8 mouse cellular contexts compared by ENCODE assay signal in the genomic region with DNA sequence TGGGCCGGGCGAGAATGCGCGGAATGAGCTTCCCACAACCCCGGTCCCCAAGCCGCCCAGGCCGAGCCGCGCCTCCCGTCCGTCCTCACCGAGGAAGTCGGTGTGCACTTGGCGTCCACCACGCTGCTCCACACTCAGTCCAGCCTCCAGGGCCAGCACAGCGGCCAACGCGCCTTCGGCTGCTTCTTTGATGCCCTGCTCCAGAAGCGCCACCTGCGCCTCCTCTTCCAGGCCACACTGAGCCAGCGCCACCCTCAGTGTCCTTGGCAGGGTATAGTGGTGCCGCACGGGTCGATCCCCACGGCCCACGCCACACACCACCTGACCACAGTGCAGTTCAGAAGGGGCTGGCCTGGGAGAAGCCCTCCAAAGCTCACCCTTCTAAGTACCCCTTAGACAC. TPM values are rescaled to one million over a fixed set of nuclear protein-coding genes. Genes with fewer than 3 reads are reported as not detected.
A peak's percentile ranks its signal among the peaks of the same experiment; 100 is the strongest.
DNase-seq lines count a peak whose midpoint lies in the region; ATAC-seq and TF ChIP-seq lines count a peak whose summit lies in the region.

No protein-coding gene starts in this region.

- peak; percentile 73 for ATAC-seq in kidney, embryonic 15.5 days (replicated peaks; ENCODE audit: low FRiP score)
- ATAC-seq in heart, postnatal 0 days (ENCODE audit: insufficient read depth, low read depth): peak; percentile 1
- ATAC-seq in megakaryocyte-erythroid progenitor cell, adult 5-6 weeks (replicated peaks; ENCODE audit: low FRiP score, low TSS enrichment, poor library complexity, severe bottlenecking): peak; percentile 16

- TF ChIP-seq EP300 in heart, postnatal 0 days (IDR thresholded peaks at IDR 0.05; ENCODE audit: low read depth): 0 out of 2 replicates have a peak, but pooled peaks have one; percentile 16

- H3K27me3 ChIP-seq in kidney, embryonic 15.5 days: no peaks in the 10 kb centered on the region
- H3K27me3 ChIP-seq in heart, postnatal 0 days (ENCODE audit: control insufficient read depth, insufficient read depth, low read length): no peaks in the 10 kb centered on the region

- no peak for DNase-seq in kidney, postnatal 14 days
- no peak for DNase-seq in heart, postnatal 0 days (ENCODE audit: low spot score)
- no peak for DNase-seq in adrenal gland, adult 18-20 months (ENCODE audit: low spot score in 2 of 2)
- no peak for DNase-seq in layer of hippocampus, adult 9-10 months (ENCODE audit: low spot score)
- no peak for DNase-seq in frontal cortex, adult 2 months (ENCODE audit: extremely low spot score in 1 of 2, low spot score in 1 of 2)

- H3K9ac ChIP-seq in kidney, embryonic 15.5 days: peak overlapping the region; percentile 76
- peak overlapping the region; percentile 68 for H3K9ac ChIP-seq in heart, postnatal 0 days (replicated peaks; ENCODE audit: low read depth, low read length)

- WGBS in kidney, embryonic 15.5 days: 9% methylated on average over 27 of the region's 27 CpGs
- WGBS in heart, postnatal 0 days: 8% methylated on average over 25 of the region's 27 CpGs

- peak overlapping the region; percentile 51 for H3K4me3 ChIP-seq in kidney, embryonic 15.5 days (replicated peaks)
- H3K4me3 ChIP-seq in brown adipose tissue, adult 24 weeks (ENCODE audit: insufficient read depth, low read depth, low read length): peak overlapping the region; percentile 60
- H3K4me3 ChIP-seq in heart, postnatal 0 days (ENCODE audit: low read depth, low read length): peak overlapping the region; percentile 40

- no peak for TF ChIP-seq CTCF in heart, postnatal 0 days (IDR thresholded peaks at IDR 0.05; ENCODE audit: low read depth)

- peak overlapping the region; percentile 93 for H3K4me2 ChIP-seq in kidney, embryonic 15.5 days
- H3K4me2 ChIP-seq in heart, postnatal 0 days (ENCODE audit: low read depth, low read length): peak overlapping the region; percentile 73

- no peaks in the 10 kb centered on the region for H3K36me3 ChIP-seq in kidney, embryonic 15.5 days
- H3K36me3 ChIP-seq in heart, postnatal 0 days (replicated peaks; ENCODE audit: control insufficient read depth, insufficient read depth, low read length): 0 out of 2 replicates have a peak, but pooled peaks cover 8% of the 10 kb centered on the region

- H3K9me3 ChIP-seq in kidney, embryonic 15.5 days (replicated peaks): no peaks in the 10 kb centered on the region
- H3K9me3 ChIP-seq in heart, postnatal 0 days (replicated peaks; ENCODE audit: control insufficient read depth, low read length): no peaks in the 10 kb centered on the region

- H3K4me1 ChIP-seq in kidney, embryonic 15.5 days: peaks cover 30% of the 10 kb centered on the region
- H3K4me1 ChIP-seq in brown adipose tissue, adult 24 weeks (ENCODE audit: control insufficient read depth, insufficient read depth, insufficient read length, low read length): peaks cover 11% of the 10 kb centered on the region
- H3K4me1 ChIP-seq in heart, postnatal 0 days (ENCODE audit: control insufficient read depth, insufficient read depth): peaks cover 38% of the 10 kb centered on the region

- H3K27ac ChIP-seq in kidney, embryonic 15.5 days: peak overlapping the region; percentile 92
- peak overlapping the region; percentile 78 for H3K27ac ChIP-seq in brown adipose tissue, adult 24 weeks (replicated peaks; ENCODE audit: low read depth, low read length)
- peak overlapping the region; percentile 92 for H3K27ac ChIP-seq in heart, postnatal 0 days (ENCODE audit: low read depth)

RNA-seq across cellular contexts. Expression of a gene that starts 5.5 kb away (rescaled TPM):
- polyA plus RNA-seq in kidney, embryonic 15.5 days (2015; fragmentation: Nextera tagmentation; extraction: Ambion mirVana): 2.9 and 3.1 TPM in 2 replicates
- polyA plus RNA-seq in brown adipose tissue, adult 24 weeks (2012; ENCODE audit: insufficient read depth, insufficient read length, missing spikeins): 2.1 and 3.1 TPM in 2 replicates
- total RNA-seq in heart, postnatal 0 days (2014; rRNA removed; ENCODE audit: low replicate concordance): 40.3 and 119 TPM in 2 replicates
- polyA plus RNA-seq in heart, postnatal 0 days (2015; fragmentation: Nextera tagmentation; extraction: Ambion mirVana): 20.6 and 23.8 TPM in 2 replicates
- total RNA-seq in megakaryocyte-erythroid progenitor cell, adult 5-6 weeks (2014; fragmentation: Nextera tagmentation): 8.1 and 10.9 TPM in 2 replicates
- 0.19 and 1.0 TPM in 2 replicates for total RNA-seq in megakaryocyte-erythroid progenitor cell, adult 5-6 weeks (2017)
- 1 to 10 TPM; 3.2 to 3.5 TPM for total RNA-seq in adrenal gland, adult 18-20 months (2021)
- polyA plus RNA-seq in frontal cortex, adult 2 months (2012; rRNA removed): 10.7 and 14.3 TPM in 2 replicates

RNA-seq across cellular contexts. Expression of a gene that starts 6.7 kb away (rescaled TPM):
- 51.5 and 58.5 TPM in 2 replicates for polyA plus RNA-seq in kidney, embryonic 15.5 days (2015; fragmentation: Nextera tagmentation; extraction: Ambion mirVana)
- 17.2 and 17.7 TPM in 2 replicates for polyA plus RNA-seq in brown adipose tissue, adult 24 weeks (2012; ENCODE audit: insufficient read depth, insufficient read length, missing spikeins)
- 34.2 and 62.0 TPM in 2 replicates for total RNA-seq in heart, postnatal 0 days (2014; rRNA removed; ENCODE audit: low replicate concordance)
- 32.9 and 35.2 TPM in 2 replicates for polyA plus RNA-seq in heart, postnatal 0 days (2015; fragmentation: Nextera tagmentation; extraction: Ambion mirVana)
- total RNA-seq in megakaryocyte-erythroid progenitor cell, adult 5-6 weeks (2014; fragmentation: Nextera tagmentation): 60.4 and 60.9 TPM in 2 replicates
- total RNA-seq in megakaryocyte-erythroid progenitor cell, adult 5-6 weeks (2017): 14.7 and 39.7 TPM in 2 replicates
- total RNA-seq in adrenal gland, adult 18-20 months (2021): 10 to 100 TPM; 30.2 to 36.3 TPM
- 82.4 and 85.6 TPM in 2 replicates for polyA plus RNA-seq in frontal cortex, adult 2 months (2012; rRNA removed)

RNA-seq across cellular contexts. Expression of a gene that starts 16.4 kb away (rescaled TPM):
- 0.42 and 1.2 TPM in 2 replicates for polyA plus RNA-seq in kidney, embryonic 15.5 days (2015; fragmentation: Nextera tagmentation; extraction: Ambion mirVana)
- polyA plus RNA-seq in brown adipose tissue, adult 24 weeks (2012; ENCODE audit: insufficient read depth, insufficient read length, missing spikeins): 1.3 and 3.3 TPM in 2 replicates
- 13.5 TPM in 1 of 2 replicates, not detected in the other for total RNA-seq in heart, postnatal 0 days (2014; rRNA removed; ENCODE audit: low replicate concordance)
- polyA plus RNA-seq in heart, postnatal 0 days (2015; fragmentation: Nextera tagmentation; extraction: Ambion mirVana): 0.46 and 1.1 TPM in 2 replicates
- 53.0 and 63.6 TPM in 2 replicates for total RNA-seq in megakaryocyte-erythroid progenitor cell, adult 5-6 weeks (2014; fragmentation: Nextera tagmentation)
- total RNA-seq in megakaryocyte-erythroid progenitor cell, adult 5-6 weeks (2017): 104 and 112 TPM in 2 replicates
- 1 to 10 TPM; 3.2 to 3.3 TPM for total RNA-seq in adrenal gland, adult 18-20 months (2021)
- 1.9 and 2.3 TPM in 2 replicates for polyA plus RNA-seq in frontal cortex, adult 2 months (2012; rRNA removed)

RNA-seq across cellular contexts. Expression of a gene that starts 21.3 kb away (rescaled TPM):
- polyA plus RNA-seq in kidney, embryonic 15.5 days (2015; fragmentation: Nextera tagmentation; extraction: Ambion mirVana): 2.4 and 3.0 TPM in 2 replicates
- polyA plus RNA-seq in brown adipose tissue, adult 24 weeks (2012; ENCODE audit: insufficient read depth, insufficient read length, missing spikeins): 0.83 TPM in 1 of 2 replicates, not detected in the other
- total RNA-seq in heart, postnatal 0 days (2014; rRNA removed; ENCODE audit: low replicate concordance): 5.2 TPM in 1 of 2 replicates, not detected in the other
- polyA plus RNA-seq in heart, postnatal 0 days (2015; fragmentation: Nextera tagmentation; extraction: Ambion mirVana): 2.7 and 4.4 TPM in 2 replicates
- total RNA-seq in megakaryocyte-erythroid progenitor cell, adult 5-6 weeks (2014; fragmentation: Nextera tagmentation): 17.1 and 30.7 TPM in 2 replicates
- total RNA-seq in megakaryocyte-erythroid progenitor cell, adult 5-6 weeks (2017): 7.1 and 9.3 TPM in 2 replicates
- 1 to 10 TPM; 1.1 to 1.6 TPM for total RNA-seq in adrenal gland, adult 18-20 months (2021)
- polyA plus RNA-seq in frontal cortex, adult 2 months (2012; rRNA removed): 2.6 and 3.3 TPM in 2 replicates

RNA-seq across cellular contexts. Expression of a gene that starts 21.4 kb away (rescaled TPM):
- polyA plus RNA-seq in kidney, embryonic 15.5 days (2015; fragmentation: Nextera tagmentation; extraction: Ambion mirVana): 165 and 174 TPM in 2 replicates
- polyA plus RNA-seq in brown adipose tissue, adult 24 weeks (2012; ENCODE audit: insufficient read depth, insufficient read length, missing spikeins): 103 and 112 TPM in 2 replicates
- total RNA-seq in heart, postnatal 0 days (2014; rRNA removed; ENCODE audit: low replicate concordance): 120 and 144 TPM in 2 replicates
- 97.2 and 102 TPM in 2 replicates for polyA plus RNA-seq in heart, postnatal 0 days (2015; fragmentation: Nextera tagmentation; extraction: Ambion mirVana)
- total RNA-seq in megakaryocyte-erythroid progenitor cell, adult 5-6 weeks (2014; fragmentation: Nextera tagmentation): 103 and 123 TPM in 2 replicates
- 42.8 and 97.1 TPM in 2 replicates for total RNA-seq in megakaryocyte-erythroid progenitor cell, adult 5-6 weeks (2017)
- total RNA-seq in adrenal gland, adult 18-20 months (2021): 100 to 1,000 TPM; 145 to 150 TPM
- 183 and 225 TPM in 2 replicates for polyA plus RNA-seq in frontal cortex, adult 2 months (2012; rRNA removed)

Comparison
In these comparisons a context has a peak if more than half of its experiments do, and no peak if none do; other contexts are left out.
1. ATAC-seq: peak in every context shown above with its lines; median percentile 73 in kidney, embryonic 15.5 days; 16 in megakaryocyte-erythroid progenitor cell, adult 5-6 weeks; 1 in heart, postnatal 0 days.